Mouse (Mus musculus) urinary bladder, postnatal 10 days (tissue): ENCODE results near the gene Siglec1.
"Not testable (repeated sequence)": the region's sequence is repeated elsewhere in the genome, so short reads cannot be mapped to it uniquely, and the experiment has no call there.

ENCODE experiments used
- DNase-seq: peaks from one replicate; pipeline ENCODE4 v3.0.0; 2022; ENCODE audit warnings: low spot score

Siglec1 gene

DNA sequence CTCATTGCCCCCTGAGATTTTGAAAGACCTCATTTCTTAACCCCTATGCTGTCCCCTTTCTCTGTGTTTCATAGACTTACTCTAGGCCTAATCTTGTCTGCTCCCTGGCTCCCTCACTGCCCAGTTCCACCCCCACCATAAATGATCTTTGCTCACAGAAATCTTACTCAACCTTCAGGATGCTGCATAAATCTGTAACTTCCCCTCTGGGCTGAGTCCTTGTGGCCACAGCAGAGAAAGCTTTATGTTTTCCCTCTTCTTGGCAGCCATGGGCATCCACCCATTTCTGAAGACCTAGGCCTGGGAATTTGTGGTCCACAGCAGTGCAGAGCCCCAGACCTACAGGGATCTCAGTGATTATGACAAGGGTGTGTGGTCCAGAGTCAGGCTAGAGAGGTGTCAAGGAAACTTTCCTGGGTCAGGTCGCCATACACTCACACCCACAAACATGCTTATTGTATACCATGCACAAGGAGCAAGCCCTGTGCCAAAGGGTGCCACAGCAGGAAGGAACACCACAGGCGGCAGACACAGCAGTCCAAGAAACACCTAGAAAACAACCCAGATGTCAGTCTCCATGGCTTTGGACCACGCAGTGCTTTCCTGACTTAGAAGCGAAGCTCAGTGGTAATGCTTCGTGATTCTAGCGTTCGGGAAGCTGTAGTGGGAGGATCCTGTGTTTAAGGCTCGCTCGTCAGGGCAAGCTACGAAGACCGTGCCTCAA is at the start of gene Siglec1:
Gene Siglec1 (minus strand): TSS at position 99 of the 724 bp plus-strand sequence.
- DNase-seq = no peak

DNA sequence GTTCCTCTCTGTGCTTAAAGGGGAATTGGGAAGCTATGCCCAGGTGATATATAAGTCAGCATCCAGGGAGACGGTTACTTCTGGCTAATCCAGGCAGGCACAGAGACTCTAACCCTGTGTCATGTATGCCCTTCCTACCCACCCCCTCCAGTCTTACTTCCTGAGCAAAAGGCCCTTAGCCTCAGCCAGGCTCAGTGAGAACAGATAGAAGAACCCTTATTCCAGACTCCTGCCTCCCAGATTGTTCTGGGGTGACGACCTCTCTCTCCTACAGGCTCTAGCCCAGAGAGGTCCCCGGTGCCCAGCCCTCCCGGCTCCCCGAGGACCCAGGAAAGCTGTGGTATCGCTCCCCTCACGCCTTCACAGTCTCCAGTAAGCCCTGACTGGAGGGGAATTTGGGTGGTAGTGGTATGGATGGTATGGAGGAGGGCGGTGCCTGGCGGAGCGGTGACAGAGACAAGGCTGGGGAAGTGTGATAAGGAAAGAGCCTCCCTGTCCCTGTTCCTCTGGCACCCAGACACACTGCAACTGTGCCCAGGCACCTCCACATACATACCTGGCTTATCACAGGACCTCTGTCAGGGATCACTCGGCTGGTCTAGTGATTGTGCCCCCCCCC is 49.1 kb upstream of the Siglec1 start:
- peak; percentile 7 for DNase-seq

DNA sequence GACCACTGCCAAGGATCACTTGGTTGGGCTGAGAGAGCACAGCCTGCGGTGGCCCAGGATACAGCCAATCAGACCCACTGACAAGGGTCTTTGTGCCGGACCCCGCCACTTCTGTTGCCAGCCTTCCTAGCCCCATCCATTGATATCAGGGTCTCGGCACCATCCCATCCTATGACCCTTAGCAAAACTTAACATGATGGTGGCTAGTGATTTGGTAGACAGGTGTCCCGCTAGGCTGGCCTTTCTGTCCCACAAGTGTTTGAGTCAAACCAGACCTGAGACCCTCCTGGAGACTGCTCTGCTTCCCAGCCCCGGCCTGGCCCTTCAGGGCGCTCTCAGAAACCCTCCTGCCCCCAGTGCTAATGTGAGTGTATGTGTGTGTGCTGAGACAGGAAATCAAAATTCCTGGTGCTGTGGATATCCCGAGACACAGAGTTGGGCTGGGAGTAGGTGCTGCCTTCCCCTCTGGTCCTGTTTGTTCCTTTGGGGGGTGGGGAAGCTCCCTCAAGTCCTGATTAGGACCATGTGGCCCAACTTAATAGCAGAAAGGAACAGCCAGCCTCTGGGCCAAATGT is 48.3 kb upstream of the Siglec1 start:
- peak; percentile 8 for DNase-seq

GRCm38 (mm10) chr2:131134381-131134780 is 47.8 kb upstream of the Siglec1 start:
- DNase-seq = peak; percentile 7

DNA sequence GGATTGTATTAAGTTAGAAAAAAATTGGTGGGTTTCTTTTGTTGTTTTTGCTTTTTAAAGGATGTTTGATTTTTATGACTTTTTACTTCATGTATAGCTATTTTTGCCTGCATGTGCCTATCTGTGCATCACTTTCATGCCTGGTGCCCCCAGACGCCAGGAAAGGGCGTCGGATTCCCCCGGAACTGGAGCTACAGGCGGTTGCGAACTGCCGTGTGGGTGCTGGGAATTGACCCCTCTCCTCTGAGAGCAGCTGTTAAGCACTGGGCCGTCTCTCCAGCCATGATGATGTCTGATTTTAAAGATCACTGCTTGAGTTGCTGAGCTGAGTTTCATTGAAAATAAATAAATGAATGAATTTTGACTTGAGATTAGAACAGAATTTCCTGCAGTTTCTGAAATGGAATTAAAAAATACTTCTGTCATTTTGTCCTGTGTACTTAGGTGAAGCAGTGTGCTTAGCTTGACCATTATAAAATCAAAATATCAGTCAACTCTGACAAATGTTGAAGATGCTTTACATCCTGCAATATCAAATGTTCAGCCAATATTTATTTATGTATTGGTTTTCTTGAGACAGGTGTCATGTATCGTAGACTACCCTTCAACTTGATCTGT is 46.5 kb upstream of the Siglec1 start, which contains the start of gene Gm11037:
Gene Gm11037 (plus strand): TSS at position 568 of the 618 bp plus-strand sequence.
- DNase-seq = no peak

DNA sequence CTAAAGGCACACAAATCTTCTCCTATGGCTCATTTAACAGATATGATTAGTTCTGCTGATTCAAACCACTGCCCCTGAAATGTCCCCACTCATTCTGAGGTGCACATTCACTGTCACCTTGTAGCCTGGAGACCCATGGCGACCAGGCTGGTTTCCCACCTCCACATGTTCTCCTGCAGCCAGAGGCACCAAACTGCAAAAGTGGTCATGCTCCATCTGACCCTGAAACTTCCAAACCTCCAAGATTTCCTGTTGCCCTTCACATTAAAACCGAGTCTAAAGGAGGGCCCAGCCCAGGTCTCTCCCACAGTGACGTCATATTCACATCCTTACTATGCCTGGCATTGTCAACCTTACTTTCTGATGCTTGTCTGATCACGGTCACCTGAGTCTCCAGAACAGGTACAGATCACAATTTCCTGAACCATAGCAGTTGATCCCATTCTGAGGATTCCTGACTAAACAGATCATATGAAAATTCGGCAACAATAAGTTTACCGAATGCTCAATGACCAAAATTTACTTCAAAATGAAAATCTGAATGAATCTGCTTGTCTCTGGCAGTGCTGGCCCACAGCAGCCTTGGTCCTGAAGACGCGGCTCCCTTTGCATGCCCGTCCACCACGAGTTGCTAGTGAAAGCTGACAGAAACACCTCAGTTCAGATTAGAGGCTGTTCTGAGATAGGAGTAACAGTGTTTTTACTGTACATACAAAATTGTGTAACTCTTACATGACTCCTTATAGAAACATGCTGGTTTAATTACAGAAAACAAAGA is 45.7 kb upstream of the Siglec1 start:
- DNase-seq = no peak

- no peak for DNase-seq
Measured at GRCm38 (mm10) chr2:131130849-131131248, 44.3 kb upstream of the Siglec1 start.

GRCm38 (mm10) chr2:131129836-131130235 is 43.3 kb upstream of the Siglec1 start:
- no peak for DNase-seq

GRCm38 (mm10) chr2:131128636-131129157 is 42.1 kb upstream of the Siglec1 start:
- DNase-seq = no peak

DNA sequence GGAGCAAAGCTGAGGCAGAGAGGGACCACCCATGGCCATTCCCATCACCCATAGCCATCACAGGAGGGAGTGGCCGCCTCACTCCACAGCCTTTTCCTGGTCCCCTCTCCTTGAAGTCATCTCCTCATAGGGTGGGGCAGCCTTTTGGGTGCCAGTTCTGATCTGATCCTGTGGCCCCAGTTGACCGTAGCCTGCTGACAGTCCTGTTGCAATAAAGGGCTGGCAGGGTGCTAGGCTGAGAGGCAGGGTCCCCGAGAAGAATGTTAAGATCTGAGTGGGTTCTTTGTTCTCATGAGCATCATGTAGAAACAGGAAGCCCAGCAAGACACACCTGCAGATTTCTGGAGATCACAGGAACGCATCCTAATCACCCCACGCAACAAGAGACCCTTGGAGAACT is 41.6 kb upstream of the Siglec1 start:
- no peak for DNase-seq

DNA sequence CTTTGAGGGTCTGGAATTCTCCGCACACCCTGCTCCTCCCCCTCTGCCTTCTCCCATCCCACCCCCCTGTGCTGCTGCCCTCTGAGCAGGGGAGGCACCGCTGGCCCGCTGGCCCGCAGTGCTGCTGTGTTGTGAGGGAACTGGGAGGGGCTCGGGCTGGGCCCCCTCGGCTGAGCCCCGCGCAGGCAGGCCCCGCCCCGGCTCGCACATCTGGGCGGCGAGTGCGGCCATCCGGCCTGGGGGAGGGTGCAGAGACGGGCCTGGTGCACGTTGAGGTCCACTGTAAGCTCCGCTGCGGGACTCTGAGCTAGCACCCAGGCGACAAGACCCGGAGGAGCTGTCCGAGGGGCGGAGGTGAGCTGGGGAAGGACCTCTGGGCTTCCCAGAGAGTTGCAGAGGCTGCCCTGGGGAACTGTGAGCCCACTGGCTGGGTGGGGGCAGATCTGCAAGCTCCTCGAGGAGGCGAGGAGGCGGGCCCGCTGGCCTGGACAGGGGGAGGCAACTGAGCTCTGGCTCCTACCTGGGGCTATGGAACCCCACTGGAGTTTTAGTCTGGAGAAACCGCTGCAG is 40.7 kb upstream of the Siglec1 start, which contains the start of gene Hspa12b:
Gene Hspa12b (plus strand): TSS at position 120 of the 570 bp plus-strand sequence.
- DNase-seq = no peak

- DNase-seq = peak; percentile 3
Measured at GRCm38 (mm10) chr2:131125964-131126815, 39.6 kb upstream of the Siglec1 start.

GRCm38 (mm10) chr2:131125157-131125963 is 38.8 kb upstream of the Siglec1 start:
- DNase-seq = peak; percentile 1

GRCm38 (mm10) chr2:131124166-131124565 is 37.6 kb upstream of the Siglec1 start:
- DNase-seq = no peak

- no peak for DNase-seq
Measured at GRCm38 (mm10) chr2:131118968-131119574, 32.5 kb upstream of the Siglec1 start.

DNA sequence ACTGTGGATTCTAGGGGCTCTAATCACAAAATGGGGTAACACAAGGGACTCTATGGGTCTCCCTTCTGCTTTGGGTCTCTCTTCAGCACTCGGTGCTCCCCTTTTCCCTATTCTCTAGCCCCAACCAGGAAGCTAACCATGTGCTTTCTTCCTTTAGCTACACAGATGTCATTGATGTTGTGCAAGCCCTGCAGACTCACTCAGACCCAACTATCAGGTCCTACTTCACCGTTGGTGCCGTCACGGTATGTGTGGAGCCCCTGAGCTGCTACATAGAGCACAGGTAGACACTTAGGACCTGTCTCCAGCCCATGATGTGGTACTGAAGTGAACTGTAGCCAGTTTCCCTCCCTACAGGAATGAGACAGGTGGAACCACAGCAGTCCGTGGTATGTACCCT is 19.4 kb upstream of the Siglec1 start:
- no peak for DNase-seq

DNA sequence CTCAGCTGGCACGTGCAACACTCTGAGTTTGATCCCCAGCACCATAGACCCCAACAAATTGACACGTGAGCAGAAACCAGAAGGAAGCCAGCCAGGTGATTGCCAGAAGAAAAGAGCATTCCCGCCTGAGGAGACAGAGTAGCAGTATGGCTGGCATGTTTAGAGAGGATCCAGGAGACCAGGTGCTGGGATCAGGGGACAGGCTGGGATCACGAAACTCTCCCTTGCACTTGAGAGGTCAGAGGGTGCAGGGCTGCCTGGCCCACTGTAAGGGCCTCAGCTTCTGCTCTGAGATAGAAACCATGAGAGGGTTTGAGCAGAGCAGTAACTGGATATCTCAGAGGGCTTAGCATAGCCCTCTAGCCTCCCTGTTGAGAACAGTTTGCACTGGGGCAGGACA is 18.5 kb upstream of the Siglec1 start:
- not testable (repeated sequence) for DNase-seq

- DNase-seq = no peak
Measured at GRCm38 (mm10) chr2:131104021-131104420, 17.5 kb upstream of the Siglec1 start.

- no peak for DNase-seq
Measured at GRCm38 (mm10) chr2:131101530-131101929, 15.0 kb upstream of the Siglec1 start.
